Mouse (Mus musculus) E14TG2a.4 (cell line): ENCODE data around the gene Serpinb9.

ENCODE experiments used
- CTCF ChIP-seq: conservative IDR thresholded peaks from 2 replicates; pipeline ENCODE4 v1.5.1; 2014; ENCODE audit warnings: low read length
- NANOG ChIP-seq: IDR thresholded peaks from 2 replicates; pipeline ENCODE4 v1.6.1; 2014; ENCODE audit warnings: borderline replicate concordance, low read length, mixed read lengths
- POU5F1 ChIP-seq: IDR thresholded peaks from 2 replicates; pipeline ENCODE4 v1.6.1; 2014; ENCODE audit warnings: low read length, borderline replicate concordance

- TF ChIP-seq CTCF (no peak), NANOG (no peak), POU5F1 (no peak)
These were observed 36.9 kb upstream of the Serpinb9 start for GRCm38 (mm10) chr13:32966116-32966515.
